Mouse (Mus musculus): Measurements from ENCODE around the gene Gm3252. TPM values are rescaled to one million over a fixed set of nuclear protein-coding genes. Genes with fewer than 3 reads are reported as not detected.
"Not testable (repeated sequence)": the region's sequence is repeated elsewhere in the genome, so short reads cannot be mapped to it uniquely, and the experiment has no call there.

Gm3252 gene
- under 1 TPM in 1 of 2 experiments, not detected in 1; 0.12 TPM for total RNA-seq (2021)
- long read RNA-seq, experiment 1: 0 reads
- long read RNA-seq, experiment 2: 0 reads

DNA sequence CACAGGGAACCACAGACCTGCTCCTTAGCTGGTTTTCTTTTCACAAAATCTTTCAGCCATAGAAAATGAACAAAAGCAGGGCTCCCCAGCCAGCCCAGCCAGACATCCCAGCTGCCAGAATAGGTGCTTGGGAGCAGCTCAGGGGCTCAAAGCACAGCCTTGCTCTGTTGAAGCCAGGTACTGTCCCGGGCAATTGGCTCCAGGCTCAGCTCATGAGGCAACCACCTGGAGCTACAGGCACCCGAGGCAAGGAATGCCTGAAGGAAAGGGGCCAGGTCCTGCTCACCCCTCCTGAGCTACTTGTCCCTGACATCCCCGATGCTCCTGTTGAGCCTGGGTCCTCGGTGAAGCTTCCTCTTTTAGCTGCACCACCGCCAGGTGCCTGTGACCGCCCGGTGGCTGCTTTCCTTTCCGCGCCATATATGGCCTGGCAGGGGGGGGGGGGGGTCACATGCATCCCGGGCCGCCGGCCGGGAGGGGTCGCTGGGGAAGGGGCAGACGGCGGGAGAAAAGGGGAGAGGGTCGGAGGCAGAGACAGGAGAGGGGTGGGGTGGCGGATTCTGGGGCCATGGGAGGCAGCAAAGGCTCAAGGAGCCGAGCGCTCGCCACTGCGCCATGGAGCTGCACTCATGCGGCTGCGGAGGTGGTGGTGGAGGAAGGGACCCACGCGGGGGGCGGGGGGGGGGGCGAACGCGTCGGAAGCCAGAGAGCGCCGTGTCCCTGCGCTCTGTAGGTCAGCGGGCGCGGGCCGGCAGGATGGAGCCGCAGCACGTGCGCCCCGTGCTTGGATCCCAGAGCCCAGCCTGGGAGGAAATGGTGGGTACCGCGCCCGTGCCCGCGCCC is at the start of gene Gm3252:
Gene Gm3252 (plus strand): TSS at position 738 of the 843 bp plus-strand sequence.
- not testable (repeated sequence) for DNase-seq (ENCODE audit: low spot score)

- not testable (repeated sequence) for DNase-seq (ENCODE audit: low spot score)
These were observed 17.6 kb upstream of the Gm3252 start, which contains the start of gene Gm7876 for GRCm38 (mm10) chr14:4708938-4709337. Gm7876 (plus strand) TSS chr14:4709238.

DNA sequence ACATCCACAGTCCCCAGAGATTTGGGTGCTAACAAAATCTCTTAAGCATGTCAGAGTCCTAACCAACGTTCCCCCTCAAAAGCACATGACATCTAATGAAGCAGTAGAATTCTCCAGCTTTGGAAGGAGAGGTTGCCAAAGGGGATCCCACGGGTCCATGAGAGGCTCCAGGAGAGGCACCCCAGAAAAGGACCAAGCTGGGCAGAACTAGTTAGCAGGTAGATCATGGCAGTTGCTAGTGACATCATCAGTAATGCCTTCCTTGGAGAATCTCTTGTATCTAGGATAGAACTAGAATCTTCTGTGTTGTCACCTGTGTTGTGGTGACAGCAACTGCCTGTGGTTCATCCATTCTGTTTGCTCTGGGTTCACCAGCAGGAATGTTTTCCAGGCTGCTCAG is 49.5 kb downstream of the Gm3252 start, which contains the start of gene Gm9602:
Gene Gm9602 (plus strand): TSS at position 301 of the 400 bp plus-strand sequence.
- DNase-seq (ENCODE audit: low spot score): not testable (repeated sequence)

Other genes with a start within 250 kb of the Gm3252 start
- gene Gm3182, start 245.0 kb upstream of the Gm3252 start, total RNA-seq (2021): not detected
- not detected for gene Gm3047, start 171.4 kb upstream of the Gm3252 start, total RNA-seq (2021)
- not detected for gene Gm8159, start 94.4 kb upstream of the Gm3252 start, total RNA-seq (2021)
- gene Gm3239, start 62.6 kb upstream of the Gm3252 start, total RNA-seq (2021): not detected
- gene Gm7876, start 17.5 kb upstream of the Gm3252 start, total RNA-seq (2021): not detected
- not detected for gene Gm9602, start 49.6 kb downstream of the Gm3252 start, total RNA-seq (2021)
- gene Gm3269, start 111.3 kb downstream of the Gm3252 start, total RNA-seq (2021): not detected
- not detected for gene Gm3264, start 128.8 kb downstream of the Gm3252 start, total RNA-seq (2021)
- gene Gm3278, start 165.6 kb downstream of the Gm3252 start, total RNA-seq (2021): not detected

Measured in gastrocnemius, adult 18-20 months (tissue).